Mouse (Mus musculus) hindbrain, embryonic 15.5 days (tissue): ENCODE measurements around the gene Cd38. TPM values are rescaled to one million over a fixed set of nuclear protein-coding genes. Genes with fewer than 3 reads are reported as not detected.

Experiments used
- ATAC-seq: fragments of 200-750 bp; cut with Nextera tagmentation; 2 replicates; pipeline ENCODE4 v1.8.0; 2017; ENCODE audit warnings: low read depth, moderate number of reproducible peaks, moderate TSS enrichment; ENCODE audit not compliant: low FRiP score
- H3K27ac ChIP-seq: fragments of 300-500 bp; sonication (generic); replicated peaks from 2 replicates; pipeline ENCODE4 v1.5.1; 2015; ENCODE audit warnings: mild to moderate bottlenecking, inconsistent platforms
- H3K27me3 ChIP-seq: fragments of 300-500 bp; sonication (generic); 2 replicates; pipeline ENCODE4 v1.6.1; 2015; ENCODE audit warnings: control low read depth, inconsistent platforms
- H3K36me3 ChIP-seq: fragments of 300-500 bp; sonication (generic); 2 replicates; pipeline ENCODE4 v1.6.1; 2015; ENCODE audit warnings: control low read depth, inconsistent platforms
- H3K4me1 ChIP-seq: fragments of 300-500 bp; sonication (generic); replicated peaks from 2 replicates; pipeline ENCODE4 v1.6.1; 2015; ENCODE audit warnings: control low read depth, inconsistent platforms
- H3K4me2 ChIP-seq: fragments of 300-500 bp; sonication (generic); 2 replicates; pipeline ENCODE4 v1.6.1; 2015; ENCODE audit warnings: moderate library complexity, mild to moderate bottlenecking, inconsistent platforms
- H3K4me3 ChIP-seq: fragments of 300-500 bp; sonication (generic); 2 replicates; pipeline ENCODE4 v1.5.1; 2015; ENCODE audit warnings: mild to moderate bottlenecking, inconsistent platforms
- H3K9ac ChIP-seq: fragments of 300-500 bp; sonication (generic); 2 replicates; pipeline ENCODE4 v1.6.1; 2015; ENCODE audit warnings: inconsistent platforms
- H3K9me3 ChIP-seq: fragments of 300-500 bp; sonication (generic); 2 replicates; pipeline ENCODE4 v1.6.1; 2016; ENCODE audit warnings: control low read depth, inconsistent platforms
- WGBS: fragments of 180-500 bp; shearing (Covaris S2); methylation state at CpG from one replicate; pipeline ENCODE4 v1.1.7; 2015; 5-methylcytosine and 5-hydroxymethylcytosine counted together
- polyA plus RNA-seq: library from polyadenylated mRNA; unstranded; fragments of >200 nt; fragmentation: Nextera tagmentation; extraction: Ambion mirVana; gene quantifications from 2 replicates; pipeline ENCODE4 v1.2.1, GENCODE M21; 2015

The Cd38 gene
- polyA plus RNA-seq, 1 experiment from 2014 or later: 2.9 TPM

DNA sequence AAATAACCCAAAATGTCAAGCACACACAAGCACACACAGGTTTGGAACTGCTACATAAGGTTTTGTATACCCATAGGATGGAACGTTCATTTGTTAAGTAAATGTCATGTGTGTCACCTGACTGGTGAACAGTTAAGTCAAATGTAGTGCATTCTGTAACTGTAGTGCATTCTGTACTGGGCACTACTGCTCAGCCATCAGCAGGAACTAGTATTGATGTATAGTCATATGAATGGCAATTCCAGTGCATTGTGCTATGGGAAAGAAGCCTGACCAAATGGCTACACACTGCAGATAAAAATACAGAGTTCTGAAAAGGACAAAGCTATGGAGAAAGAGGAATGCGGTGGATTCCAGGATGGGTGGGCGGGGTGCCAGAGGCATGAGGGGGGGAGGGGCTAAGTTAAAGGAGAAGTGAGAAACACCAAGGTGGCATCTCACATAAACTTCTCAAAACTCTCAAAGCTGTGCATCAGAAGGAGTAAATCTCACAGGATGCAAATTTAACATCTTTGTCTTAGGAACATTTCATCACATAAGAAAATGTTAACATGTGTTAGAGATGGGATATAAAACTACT, 25.7 kb upstream of the Cd38 start:
- 69% methylated on average over 3 of the region's 3 CpGs for WGBS
- no peak for ATAC-seq
- no peaks in the 10 kb centered on the region for H3K36me3 ChIP-seq
- H3K27me3 ChIP-seq: no peaks in the 10 kb centered on the region
- no peak overlapping the region for H3K4me2 ChIP-seq
- no peaks in the 10 kb centered on the region for H3K9me3 ChIP-seq
- H3K9ac ChIP-seq: no peak overlapping the region
- H3K4me1 ChIP-seq: no peaks in the 10 kb centered on the region
- H3K4me3 ChIP-seq: no peak overlapping the region
- H3K27ac ChIP-seq: no peak overlapping the region

DNA sequence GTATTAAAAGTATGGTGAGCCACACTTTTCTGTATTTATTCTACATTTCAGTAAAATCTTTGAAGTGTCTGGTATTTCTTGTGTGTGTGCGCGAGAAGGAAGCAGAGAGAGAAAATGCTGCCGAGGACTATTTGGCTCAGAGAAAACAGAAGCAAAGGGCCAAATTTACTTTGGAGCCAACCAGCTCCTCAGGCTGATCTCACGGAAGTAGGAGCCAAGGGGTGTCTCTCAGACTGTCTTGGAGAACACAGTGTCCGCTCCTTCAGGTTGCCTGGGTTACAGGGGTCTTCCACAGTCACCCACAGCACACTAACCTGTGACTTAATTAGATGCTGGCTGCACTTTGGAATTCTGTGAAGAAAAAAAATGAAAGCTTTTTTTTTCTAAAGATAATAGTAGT, 23.3 kb upstream of the Cd38 start:
- Histone ChIP-seq H3K4me2 (no peak overlapping the region), H3K36me3 (no peaks in the 10 kb centered on the region)
- ATAC-seq: no peak

DNA sequence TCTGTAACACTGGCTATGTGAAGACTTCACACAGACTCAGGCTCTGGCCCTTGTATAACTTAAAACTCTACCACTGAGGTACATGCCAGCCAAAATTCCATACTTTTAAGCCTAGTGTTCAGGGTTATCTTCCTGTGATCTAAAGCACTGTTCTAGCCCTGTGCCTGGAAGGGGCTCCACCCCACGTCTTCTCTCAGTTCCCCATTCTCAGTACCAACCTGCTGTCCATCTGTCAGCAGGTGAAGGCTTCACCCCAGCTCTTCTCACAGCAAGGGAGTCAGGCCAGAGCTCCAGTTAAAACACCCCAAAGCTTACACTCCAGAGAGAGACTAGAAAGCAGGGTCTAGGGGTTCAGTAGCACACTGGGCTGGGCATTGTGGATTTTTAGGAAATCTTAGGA, 22.7 kb upstream of the Cd38 start:
- Histone ChIP-seq H3K4me3 (no peak overlapping the region), H3K4me1 (no peaks in the 10 kb centered on the region), H3K27me3 (no peaks in the 10 kb centered on the region), H3K9ac (no peak overlapping the region), H3K36me3 (no peaks in the 10 kb centered on the region), H3K27ac (no peak overlapping the region), H3K4me2 (no peak overlapping the region), H3K9me3 (no peaks in the 10 kb centered on the region)
- 59% methylated on average over 1 of the region's 1 CpGs for WGBS
- no peak for ATAC-seq

More for the DNA sequence above, 23.3 kb upstream of the Cd38 start:
- H3K4me1 ChIP-seq: no peaks in the 10 kb centered on the region
- no peaks in the 10 kb centered on the region for H3K27me3 ChIP-seq
- H3K9ac ChIP-seq: no peak overlapping the region
- H3K4me3 ChIP-seq: no peak overlapping the region
- no peak overlapping the region for H3K27ac ChIP-seq
- WGBS: 83% methylated on average over 5 of the region's 5 CpGs
- no peaks in the 10 kb centered on the region for H3K9me3 ChIP-seq

DNA sequence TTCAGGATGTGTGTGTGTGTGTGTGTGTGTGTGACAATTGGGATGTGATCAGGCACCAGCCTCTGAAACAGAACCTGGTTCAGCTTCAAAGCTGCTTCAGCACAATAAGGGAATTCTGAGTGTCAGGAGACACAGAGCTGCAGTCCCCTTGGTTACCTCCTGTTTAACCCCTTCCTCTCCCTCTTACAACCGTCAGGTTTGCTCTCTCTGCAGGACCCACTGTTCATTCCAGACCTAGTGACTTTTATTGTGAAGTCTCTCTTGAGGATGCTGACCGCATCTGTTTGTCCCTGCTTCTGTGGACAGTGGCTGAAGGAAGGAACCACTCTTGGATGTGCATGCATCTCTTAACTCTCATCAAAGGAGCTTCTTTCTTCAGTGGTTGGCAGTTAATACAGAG, 22.1 kb upstream of the Cd38 start:
- 12% methylated on average over 2 of the region's 2 CpGs for WGBS

DNA sequence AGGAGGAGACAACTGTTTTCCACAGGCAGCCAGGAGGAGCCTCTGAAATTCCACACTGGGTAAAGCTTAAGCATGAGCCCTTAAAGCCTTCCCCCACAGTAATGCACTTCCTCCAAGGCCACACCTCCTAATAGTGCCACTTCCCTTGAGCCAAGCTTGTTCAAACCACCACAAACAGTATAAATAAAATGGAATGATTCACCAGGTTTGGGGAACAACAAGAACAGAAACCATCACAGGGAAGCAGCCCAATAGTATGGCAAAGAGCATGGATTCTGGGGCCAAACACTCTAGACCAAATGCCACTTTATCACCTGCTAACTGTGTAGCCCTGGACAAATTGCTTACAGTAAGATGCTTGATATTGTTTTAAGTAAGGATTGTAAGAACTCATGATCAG, 20.8 kb upstream of the Cd38 start:
- ATAC-seq: no peak

More for the DNA sequence above, 22.1 kb upstream of the Cd38 start:
- no peak overlapping the region for H3K4me3 ChIP-seq
- no peak overlapping the region for H3K9ac ChIP-seq
- no peaks in the 10 kb centered on the region for H3K9me3 ChIP-seq
- H3K36me3 ChIP-seq: no peaks in the 10 kb centered on the region
- H3K4me1 ChIP-seq: no peaks in the 10 kb centered on the region
- H3K27me3 ChIP-seq: no peaks in the 10 kb centered on the region
- H3K4me2 ChIP-seq: no peak overlapping the region
- ATAC-seq: no peak
- no peak overlapping the region for H3K27ac ChIP-seq

DNA sequence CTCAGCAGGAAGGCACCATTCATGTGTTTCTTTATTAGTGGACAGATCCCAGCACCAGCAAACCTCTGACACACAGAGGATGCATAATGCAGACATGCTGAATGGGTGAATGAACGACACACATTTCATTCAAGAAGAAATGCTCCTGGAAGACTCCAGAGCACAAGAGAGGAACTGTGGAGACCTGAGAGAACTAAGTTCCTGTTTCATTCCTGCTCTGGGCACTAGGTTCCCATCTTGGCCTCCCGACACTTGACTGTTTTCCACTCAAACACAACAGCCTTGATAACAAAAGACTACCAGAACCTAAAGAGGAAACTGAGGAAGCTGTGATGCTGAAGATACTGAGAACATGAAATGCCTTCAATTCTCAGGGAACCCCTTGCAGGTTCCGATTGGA, 20.1 kb upstream of the Cd38 start:
- 86% methylated on average over 3 of the region's 3 CpGs for WGBS
- Histone ChIP-seq H3K36me3 (no peaks in the 10 kb centered on the region), H3K4me1 (no peaks in the 10 kb centered on the region), H3K27ac (no peak overlapping the region), H3K4me3 (no peak overlapping the region), H3K9ac (no peak overlapping the region), H3K4me2 (no peak overlapping the region), H3K27me3 (no peaks in the 10 kb centered on the region), H3K9me3 (no peaks in the 10 kb centered on the region)
- ATAC-seq: no peak

More for the DNA sequence above, 20.8 kb upstream of the Cd38 start:
- Histone ChIP-seq H3K4me1 (no peaks in the 10 kb centered on the region), H3K4me3 (no peak overlapping the region), H3K36me3 (no peaks in the 10 kb centered on the region), H3K27me3 (no peaks in the 10 kb centered on the region), H3K9me3 (no peaks in the 10 kb centered on the region), H3K27ac (no peak overlapping the region), H3K4me2 (no peak overlapping the region), H3K9ac (no peak overlapping the region)

DNA sequence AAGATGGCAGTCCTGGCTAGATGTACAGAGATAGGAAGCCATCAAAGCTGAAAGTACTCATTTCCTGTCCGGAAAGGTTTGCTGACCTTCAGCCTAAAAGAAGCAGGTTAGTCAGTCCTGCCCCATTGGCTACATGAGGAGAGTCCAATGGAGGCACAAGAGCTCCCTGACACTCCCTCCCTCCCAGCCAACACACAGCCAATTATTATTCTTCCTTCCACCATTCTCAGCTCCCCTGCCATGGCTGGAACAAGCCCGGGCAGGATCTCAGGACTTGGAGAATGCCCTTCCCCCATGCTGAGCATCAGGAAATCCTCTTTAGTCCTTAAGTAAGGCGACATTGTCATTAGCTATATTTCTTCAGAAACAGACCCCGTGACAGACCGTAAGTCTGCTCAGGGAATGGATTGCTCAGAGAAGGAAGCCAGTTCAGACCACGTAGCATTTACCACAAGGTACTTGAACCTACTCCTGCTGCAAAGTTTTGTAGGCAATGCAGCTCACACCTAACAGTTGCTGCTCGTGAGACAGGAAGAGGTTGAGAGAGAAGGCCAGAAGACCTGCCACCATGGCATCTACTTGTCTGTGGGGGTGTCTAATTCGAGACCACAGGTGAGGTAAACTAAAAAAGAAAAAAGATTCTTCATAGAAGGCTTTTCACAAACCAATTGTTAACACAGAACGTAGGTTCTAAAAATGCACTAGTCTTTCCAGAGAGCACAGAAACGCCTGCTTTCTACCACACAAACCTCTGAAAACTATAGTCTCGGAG, 15.1 kb upstream of the Cd38 start:
- H3K4me3 ChIP-seq: no peak overlapping the region
- H3K9ac ChIP-seq: no peak overlapping the region
- 86% methylated on average over 11 of the region's 11 CpGs for WGBS
- no peaks in the 10 kb centered on the region for H3K27me3 ChIP-seq
- no peak overlapping the region for H3K27ac ChIP-seq
- H3K9me3 ChIP-seq: no peaks in the 10 kb centered on the region
- H3K36me3 ChIP-seq: no peaks in the 10 kb centered on the region
- H3K4me2 ChIP-seq: no peak overlapping the region
- H3K4me1 ChIP-seq: no peaks in the 10 kb centered on the region
- ATAC-seq: no peak

DNA sequence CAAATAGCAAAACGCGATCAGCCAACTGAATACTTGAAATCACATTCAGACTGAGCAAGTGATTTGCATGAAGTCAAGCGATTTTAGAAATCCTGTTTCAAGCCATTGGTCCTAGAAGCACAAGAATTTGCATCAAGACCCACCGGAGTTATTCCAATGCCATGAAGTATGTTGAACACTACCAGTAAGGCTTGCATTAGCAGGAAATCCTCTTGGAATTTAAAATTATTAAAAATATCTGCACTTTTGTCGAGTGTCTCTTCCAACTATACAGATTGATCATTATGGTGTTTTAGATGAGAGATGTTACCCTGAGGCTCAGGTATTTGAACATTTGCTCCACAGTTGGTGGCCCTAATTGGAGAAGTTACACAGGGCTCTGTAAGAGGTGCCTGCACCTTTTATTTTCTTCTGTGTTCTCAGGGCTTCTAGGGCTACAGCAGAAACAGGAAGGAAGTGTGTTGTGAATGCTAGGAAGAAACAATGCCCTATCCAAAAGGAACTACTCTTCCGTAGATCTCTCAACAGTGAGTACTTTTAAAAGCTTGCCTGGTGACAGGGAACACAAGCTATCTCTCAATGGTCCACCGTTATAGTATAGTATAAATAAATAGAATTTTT, 14.4 kb upstream of the Cd38 start:
- no peaks in the 10 kb centered on the region for H3K9me3 ChIP-seq
- WGBS: 84% methylated on average over 7 of the region's 7 CpGs
- no peaks in the 10 kb centered on the region for H3K36me3 ChIP-seq
- H3K27me3 ChIP-seq: no peaks in the 10 kb centered on the region
- no peaks in the 10 kb centered on the region for H3K4me1 ChIP-seq
- H3K9ac ChIP-seq: no peak overlapping the region
- ATAC-seq: no peak
- H3K4me3 ChIP-seq: no peak overlapping the region
- no peak overlapping the region for H3K4me2 ChIP-seq
- no peak overlapping the region for H3K27ac ChIP-seq

DNA sequence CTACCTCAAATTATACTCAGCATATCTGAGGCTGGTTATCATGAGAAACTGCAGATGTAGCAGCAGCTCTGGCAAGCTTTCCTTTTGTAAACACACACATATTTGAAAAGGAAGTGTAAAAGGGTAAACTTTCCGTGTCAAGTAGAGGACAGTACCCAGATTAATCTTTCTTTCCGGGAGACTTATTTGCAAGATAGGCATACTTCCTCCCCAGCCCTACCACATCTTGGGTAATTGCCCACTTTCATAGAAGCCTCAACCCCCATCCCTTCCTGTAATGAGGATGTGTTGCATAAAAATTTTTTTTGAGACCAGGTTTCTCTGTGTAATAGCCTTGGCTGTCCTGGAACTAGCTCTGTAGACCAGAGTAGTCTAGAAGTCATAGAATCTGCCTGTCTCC, 12.6 kb upstream of the Cd38 start:
- no peak for ATAC-seq
- Histone ChIP-seq H3K4me2 (no peak overlapping the region), H3K4me1 (no peaks in the 10 kb centered on the region), H3K27me3 (no peaks in the 10 kb centered on the region), H3K27ac (no peak overlapping the region), H3K9ac (no peak overlapping the region), H3K4me3 (no peak overlapping the region), H3K9me3 (no peaks in the 10 kb centered on the region), H3K36me3 (no peaks in the 10 kb centered on the region)
- 79% methylated on average over 2 of the region's 2 CpGs for WGBS

DNA sequence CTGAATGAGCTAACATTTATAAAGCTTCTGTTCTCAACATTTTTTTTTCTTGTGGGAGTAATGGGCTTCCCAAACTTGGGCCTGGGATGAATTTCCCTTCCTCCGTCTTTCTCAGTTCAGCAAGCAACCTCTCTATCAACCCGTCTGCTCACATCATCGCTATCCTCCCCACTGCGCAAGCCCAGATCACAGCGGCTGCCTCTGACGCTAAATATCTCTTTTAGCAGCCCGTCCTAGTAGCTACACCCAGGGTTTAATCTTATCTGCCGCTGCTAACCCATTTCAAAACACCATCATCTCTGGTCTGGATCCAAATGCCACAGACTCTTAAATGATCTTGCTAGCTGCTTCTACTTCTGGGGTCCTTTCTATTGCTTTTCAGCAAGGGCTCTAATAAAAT, 8.7 kb upstream of the Cd38 start:
- no peak overlapping the region for H3K4me3 ChIP-seq
- 93% methylated on average over 8 of the region's 8 CpGs for WGBS

DNA sequence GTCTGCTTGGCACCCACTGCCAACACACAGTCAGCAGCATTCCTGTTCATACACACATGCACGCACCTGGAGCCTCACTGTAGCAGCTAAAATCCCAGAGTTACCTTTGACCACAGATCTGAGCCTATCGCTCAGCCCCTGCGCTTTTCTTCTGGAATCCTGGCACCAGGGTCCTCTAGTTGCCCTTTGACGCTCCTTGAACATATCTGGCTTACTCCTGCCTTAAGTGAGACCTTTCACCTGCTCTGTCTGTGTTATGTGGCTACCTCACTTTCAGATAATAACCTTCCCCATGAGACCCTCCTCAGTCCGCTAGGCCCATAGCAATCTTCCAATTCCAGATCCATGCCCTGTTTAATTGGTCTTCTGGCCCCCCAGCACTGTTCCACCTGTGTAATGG, 8.3 kb upstream of the Cd38 start:
- WGBS: 89% methylated on average over 5 of the region's 5 CpGs
- no peaks in the 10 kb centered on the region for H3K36me3 ChIP-seq

More for the DNA sequence above, 8.7 kb upstream of the Cd38 start:
- no peak for ATAC-seq
- Histone ChIP-seq H3K27me3 (no peaks in the 10 kb centered on the region), H3K36me3 (no peaks in the 10 kb centered on the region), H3K27ac (no peak overlapping the region), H3K9me3 (no peaks in the 10 kb centered on the region), H3K4me1 (no peaks in the 10 kb centered on the region), H3K4me2 (no peak overlapping the region), H3K9ac (no peak overlapping the region)

DNA sequence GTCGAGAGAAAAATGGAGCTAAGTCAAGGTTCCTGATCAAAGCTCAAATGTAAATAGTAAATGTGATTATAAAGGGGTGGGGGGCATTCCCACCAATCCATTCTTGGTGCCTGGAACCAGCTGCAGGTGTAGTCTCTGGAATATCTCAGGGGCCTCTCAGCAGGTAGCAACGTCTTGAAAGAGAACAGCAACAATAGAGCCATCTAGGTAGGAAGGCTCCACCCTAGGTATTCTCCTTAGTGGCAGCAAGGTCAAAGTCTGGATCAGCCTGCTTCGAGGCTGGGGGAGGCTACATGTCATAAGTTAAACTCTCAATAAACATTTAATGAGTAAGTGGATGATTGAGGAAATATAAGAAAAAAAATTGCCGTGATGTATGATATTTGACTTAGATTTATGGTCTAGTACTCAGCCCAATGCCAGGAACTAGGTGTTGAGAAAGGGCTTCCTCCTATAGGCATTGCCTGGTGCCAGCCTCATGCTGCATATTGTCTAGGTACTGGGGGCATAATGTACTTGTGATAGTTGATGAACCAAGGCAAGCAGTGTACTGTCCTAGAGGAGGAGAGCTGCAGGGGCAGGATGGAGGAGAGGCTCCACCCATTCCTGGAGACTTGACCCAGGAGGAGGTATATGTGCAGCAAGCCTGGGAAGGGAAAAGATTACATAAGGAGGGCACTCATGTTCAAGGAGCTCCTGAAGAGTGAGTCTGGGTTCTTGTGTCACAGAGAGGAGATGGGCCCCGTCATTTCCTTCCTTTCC, 7.5 kb upstream of the Cd38 start:
- no peaks in the 10 kb centered on the region for H3K9me3 ChIP-seq
- no peak overlapping the region for H3K4me3 ChIP-seq
- no peaks in the 10 kb centered on the region for H3K27me3 ChIP-seq
- WGBS: 77% methylated on average over 5 of the region's 5 CpGs
- no peak overlapping the region for H3K4me2 ChIP-seq
- H3K4me1 ChIP-seq: no peaks in the 10 kb centered on the region
- H3K36me3 ChIP-seq: no peaks in the 10 kb centered on the region
- no peak for ATAC-seq
- H3K27ac ChIP-seq: no peak overlapping the region
- H3K9ac ChIP-seq: no peak overlapping the region

More for the DNA sequence above, 8.3 kb upstream of the Cd38 start:
- Histone ChIP-seq H3K9ac (no peak overlapping the region), H3K9me3 (no peaks in the 10 kb centered on the region), H3K4me1 (no peaks in the 10 kb centered on the region), H3K4me3 (no peak overlapping the region), H3K27ac (no peak overlapping the region), H3K4me2 (no peak overlapping the region), H3K27me3 (no peaks in the 10 kb centered on the region)
- ATAC-seq: no peak
